Mouse (Mus musculus) CH12.LX (cell line): ENCODE measurements at regions not wholly inside any gene's neighbourhood (a gene's known extent, or its start where the extent isn't known, plus 50 kb on each side); places are given as distances from the start of the nearest gene placed in this dataset.

Experiments
- DNase-seq: peaks from one replicate; pipeline ENCODE4 v3.0.0-alpha.2; 2013; ENCODE audit errors: extremely low read depth
- H3K27ac ChIP-seq: 2 replicates; pipeline ENCODE4 v1.5.1; 2012; ENCODE audit warnings: low read depth, mild to moderate bottlenecking, control low read depth, moderate library complexity; ENCODE audit not compliant: insufficient read depth
- H3K27me3 ChIP-seq: replicated peaks from 2 replicates; pipeline ENCODE3; 2012; ENCODE audit warnings: inconsistent platforms
- H3K36me3 ChIP-seq, 2 experiments: replicated peaks in 1 of 2; 2 replicates each; pipeline versions ENCODE3 to v1.6.1; 2012; ENCODE audit warnings: inconsistent platforms in 1 of 2, low read length in 1 of 2, mild to moderate bottlenecking in 1 of 2, mixed read lengths in 1 of 2, moderate library complexity in 1 of 2; ENCODE audit not compliant: control insufficient read depth in 1 of 2, insufficient read depth in 1 of 2
- H3K4me1 ChIP-seq, 2 experiments: 2 replicates each; pipeline ENCODE4 v1.6.1; 2012; ENCODE audit warnings: inconsistent platforms in 1 of 2, moderate library complexity in 1 of 2; ENCODE audit not compliant: insufficient read depth in 2 of 2, control insufficient read depth in 1 of 2
- H3K4me2 ChIP-seq: 2 replicates; pipeline ENCODE4 v1.6.1; 2012; ENCODE audit warnings: low read depth, mild to moderate bottlenecking, control low read depth; ENCODE audit not compliant: poor library complexity, insufficient read depth, severe bottlenecking
- H3K4me3 ChIP-seq, 3 experiments: fragments of 150-350 bp in 1 of 3; sonication (generic) in 1 of 3; replicated peaks in 1 of 3; 2 replicates each; pipeline versions ENCODE3 to v1.5.1; 2011 to 2012; ENCODE audit warnings: low read depth in 2 of 3, low read length in 2 of 3, mild to moderate bottlenecking in 2 of 3, moderate library complexity in 2 of 3, control low read depth in 1 of 3, improper control_type of control experiment in 1 of 3, inconsistent platforms in 1 of 3, mixed read lengths in 1 of 3; ENCODE audit not compliant: poor library complexity in 1 of 3
- H3K79me2 ChIP-seq: replicated peaks from 2 replicates; pipeline ENCODE4 v1.6.1; 2012; ENCODE audit warnings: mild to moderate bottlenecking, moderate library complexity; ENCODE audit not compliant: control insufficient read depth, poor library complexity, insufficient read depth, severe bottlenecking; ENCODE audit errors: extremely low read depth
- H3K9ac ChIP-seq: 2 replicates; pipeline ENCODE4 v1.6.1; 2012; ENCODE audit warnings: low read depth, mild to moderate bottlenecking, control low read depth, moderate library complexity; ENCODE audit not compliant: insufficient read depth
- H3K9me3 ChIP-seq: replicated peaks from 2 replicates; pipeline ENCODE3; 2012; ENCODE audit warnings: low read length, inconsistent platforms, mixed read lengths
- BHLHE40 ChIP-seq: IDR thresholded peaks from 2 replicates; pipeline ENCODE4 v1.6.1; 2011; ENCODE audit warnings: mild to moderate bottlenecking, low read depth, low read length, improper control_type of control experiment
- CHD1 ChIP-seq: IDR thresholded peaks from 2 replicates; pipeline ENCODE4 v1.6.1; 2012; ENCODE audit warnings: low read depth, low read length, improper control_type of control experiment, inconsistent platforms
- CHD2 ChIP-seq: IDR thresholded peaks from 2 replicates; pipeline ENCODE4 v1.6.1; 2011; ENCODE audit warnings: low read length, improper control_type of control experiment
- E2F4 ChIP-seq: IDR thresholded peaks from 2 replicates; pipeline ENCODE4 v1.6.1; 2011; ENCODE audit warnings: low read depth, low read length, improper control_type of control experiment; ENCODE audit not compliant: insufficient replicate concordance
- ETS1 ChIP-seq: conservative IDR thresholded peaks from 2 replicates; pipeline ENCODE4 v1.6.1; 2012; ENCODE audit warnings: low read depth, mild to moderate bottlenecking, inconsistent platforms, low read length, improper control_type of control experiment, moderate library complexity
- GABPA ChIP-seq: IDR thresholded peaks from 2 replicates; pipeline ENCODE4 v1.6.1; 2012; ENCODE audit warnings: low read depth, low read length, improper control_type of control experiment, inconsistent platforms; ENCODE audit not compliant: insufficient replicate concordance
- IRF4 ChIP-seq: IDR thresholded peaks from 2 replicates; pipeline ENCODE4 v1.6.1; 2014; ENCODE audit warnings: low read depth, mild to moderate bottlenecking, inconsistent platforms, low read length, improper control_type of control experiment
- KAT2A ChIP-seq: IDR thresholded peaks from 2 replicates; pipeline ENCODE4 v1.6.1; 2012; ENCODE audit warnings: low read length, improper control_type of control experiment, inconsistent platforms; ENCODE audit not compliant: insufficient replicate concordance
- MAZ ChIP-seq: IDR thresholded peaks from 2 replicates; pipeline ENCODE4 v1.6.1; 2012; ENCODE audit warnings: low read depth, mild to moderate bottlenecking, inconsistent platforms, low read length, improper control_type of control experiment, moderate library complexity
- MXI1 ChIP-seq: IDR thresholded peaks from 2 replicates; pipeline ENCODE4 v1.6.1; 2011; ENCODE audit warnings: mild to moderate bottlenecking, low read depth, low read length, improper control_type of control experiment
- POLR2A ChIP-seq: IDR thresholded peaks from 2 replicates; pipeline ENCODE4 v1.6.1; 2011; ENCODE audit warnings: low read depth, mild to moderate bottlenecking, improper control_type of control experiment, low read length
- POLR2AphosphoS2 ChIP-seq: IDR thresholded peaks from 2 replicates; pipeline ENCODE4 v1.6.1; 2011; ENCODE audit warnings: low read depth, low read length, improper control_type of control experiment
- TBP ChIP-seq: conservative IDR thresholded peaks from 2 replicates; pipeline ENCODE4 v1.6.1; 2011; ENCODE audit warnings: low read depth, low read length, improper control_type of control experiment
- TCF12 ChIP-seq: IDR thresholded peaks from 2 replicates; pipeline ENCODE4 v1.6.1; 2014; ENCODE audit warnings: low read depth, mild to moderate bottlenecking, inconsistent platforms, low read length, improper control_type of control experiment
- USF2 ChIP-seq: conservative IDR thresholded peaks from 2 replicates; pipeline ENCODE4 v1.6.1; 2011; ENCODE audit warnings: low read depth, low read length, improper control_type of control experiment
- ZMIZ1 ChIP-seq: IDR thresholded peaks from 2 replicates; pipeline ENCODE4 v1.6.1; 2012; ENCODE audit warnings: low read depth, mild to moderate bottlenecking, inconsistent platforms, low read length, improper control_type of control experiment
- ZNF384 ChIP-seq: IDR thresholded peaks from 2 replicates; pipeline ENCODE4 v1.6.1; 2012; ENCODE audit warnings: low read depth, low read length, improper control_type of control experiment, inconsistent platforms
- dilution Hi-C: fragments of 300-500 bp; cut with MboI; formaldehyde crosslinking; loops from 2 replicates; pipeline ENCODE4 v1.14.3; 2020; ENCODE audit warnings: low sequenced_read_pairs; ENCODE audit not compliant: extremely low pct_unique_long_range_greater_than_20kb, extremely low pct_ligation_motif_present
- in situ Hi-C: fragments of 300-500 bp; cut with MboI; formaldehyde crosslinking; loops from 3 replicates; pipeline ENCODE4 v1.14.3; 2019; ENCODE audit warnings: low sequenced_read_pairs, low pct_ligation_motif_present, low pct_unique_long_range_greater_than_20kb, mixed read lengths

GRCm38 (mm10) chr15:96050416-96050815 lies 236.9 kb upstream of the Arid2 start:
- no peak overlapping the region for H3K27ac ChIP-seq
- TF ChIP-seq BHLHE40 (no peak), GABPA (no peak), TCF12 (no peak), MAZ (no peak), POLR2A (no peak), ZMIZ1 (no peak), KAT2A (no peak), MXI1 (no peak), ZNF384 (no peak)
- in situ Hi-C loops: no loop called here
- no peak overlapping the region for H3K4me3 ChIP-seq
- no peaks in the 10 kb centered on the region for H3K27me3 ChIP-seq
- H3K36me3 ChIP-seq: no peaks in the 10 kb centered on the region
- H3K79me2 ChIP-seq: no peaks in the 10 kb centered on the region
- no peak overlapping the region for H3K4me2 ChIP-seq
- peaks cover 5 to 12% of the 10 kb centered on the region in 2 experiments for H3K4me1 ChIP-seq
- H3K9ac ChIP-seq: no peak overlapping the region
- no peak for DNase-seq
- dilution Hi-C loops: no loop called here
- H3K9me3 ChIP-seq: no peaks in the 10 kb centered on the region

- Histone ChIP-seq H3K4me1 (0 out of 4 replicates have a peak, but pooled peaks cover 0 to 2% of the 10 kb centered on the region in 2 experiments), H3K4me3 (no peak overlapping the region), H3K9ac (no peak overlapping the region), H3K79me2 (no peaks in the 10 kb centered on the region), H3K27me3 (no peaks in the 10 kb centered on the region), H3K27ac (no peak overlapping the region), H3K9me3 (no peaks in the 10 kb centered on the region), H3K36me3 (no peaks in the 10 kb centered on the region), H3K4me2 (no peak overlapping the region)
- no peak for DNase-seq
- dilution Hi-C loops: no loop called here
- in situ Hi-C loops: no loop called here
- TF ChIP-seq ETS1: no peak
- no peak for TF ChIP-seq E2F4
These were observed 234.7 kb upstream of the Arid2 start for GRCm38 (mm10) chr15:96052586-96052985.

GRCm38 (mm10) chr15:96055361-96055760 lies 232.0 kb upstream of the Arid2 start:
- Histone ChIP-seq H3K79me2 (no peaks in the 10 kb centered on the region), H3K4me3 (no peak overlapping the region), H3K4me1 (no peaks in the 10 kb centered on the region), H3K9ac (no peak overlapping the region), H3K36me3 (no peaks in the 10 kb centered on the region), H3K4me2 (no peak overlapping the region), H3K27me3 (no peaks in the 10 kb centered on the region), H3K9me3 (no peaks in the 10 kb centered on the region), H3K27ac (no peak overlapping the region)
- no peak for TF ChIP-seq CHD2
- no peak for TF ChIP-seq USF2
- TF ChIP-seq POLR2AphosphoS2: no peak
- no peak for TF ChIP-seq TBP
- no peak for TF ChIP-seq TCF12
- no peak for TF ChIP-seq MXI1
- no peak for TF ChIP-seq IRF4
- TF ChIP-seq CHD1: no peak
- in situ Hi-C loops (no loop called here), dilution Hi-C loops (no loop called here)
- DNase-seq: no peak
